Mouse (Mus musculus): Measurements from ENCODE around the gene Vmn1r90.
"Not testable (repeated sequence)": the region's sequence is repeated elsewhere in the genome, so short reads cannot be mapped to it uniquely, and the experiment has no call there.

The Vmn1r90 gene

GRCm38 (mm10) chr7:14563406-14563805 is at the start of gene Vmn1r90:
Gene Vmn1r90, minus strand, starts transcription at chr7:14563506.
- in situ Hi-C loops (cut with MboI, MseI): no loop called here

DNA sequence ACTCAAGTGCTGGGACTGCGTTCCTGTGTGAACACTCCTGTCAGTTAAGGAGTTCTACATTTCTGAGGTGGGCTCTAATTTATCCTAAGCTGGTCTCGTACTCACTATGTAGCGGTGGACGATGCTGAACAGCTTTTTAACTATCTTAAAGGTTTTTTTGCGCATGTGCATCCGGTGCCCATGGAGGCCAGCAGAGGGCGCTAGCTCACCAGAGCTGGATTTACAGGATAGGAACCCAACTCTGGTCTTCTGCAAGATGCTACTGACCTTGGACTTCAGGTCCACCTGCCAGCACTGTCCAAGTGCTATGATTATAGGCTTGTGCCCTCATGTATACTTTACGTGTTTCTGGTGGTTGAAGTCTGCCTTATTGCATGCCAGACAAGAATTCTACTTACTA is 29.7 kb upstream of the Vmn1r90 start:
- in situ Hi-C loops (cut with MboI, MseI): not testable (repeated sequence)

GRCm38 (mm10) chr7:14552284-14552683 is 11.0 kb downstream of the Vmn1r90 start:
- in situ Hi-C loops (cut with MboI, MseI): no loop called here

DNA sequence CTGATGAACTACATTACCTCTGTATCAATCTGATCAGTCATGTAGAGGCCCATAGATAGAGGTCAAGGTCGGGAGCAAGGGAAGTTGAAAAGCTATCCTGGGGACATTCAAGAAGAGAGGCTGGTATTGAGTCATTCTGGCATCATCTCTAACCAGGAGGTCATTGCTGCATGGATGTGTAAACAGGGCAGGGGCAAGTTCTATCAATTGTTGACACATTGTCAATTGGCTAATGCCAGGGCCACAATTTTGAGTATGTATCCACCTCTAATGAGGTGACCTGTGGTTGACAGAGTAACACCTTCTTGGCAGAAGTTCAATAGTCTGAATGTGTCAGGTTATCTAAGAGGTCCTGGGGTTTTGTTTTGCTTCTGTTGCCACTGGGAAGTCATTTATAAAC is 38.0 kb downstream of the Vmn1r90 start:
- in situ Hi-C loops (cut with MboI, MseI): loop anchor here in 1 of 2 experiments (10.0 kb wide), 1 partner anchor 380 kb away; no protein-coding TSS in a partner anchor

GRCm38 (mm10) chr7:14522636-14523035 is 40.7 kb downstream of the Vmn1r90 start:
- in situ Hi-C loops (cut with MboI, MseI): loop anchor here in 1 of 2 experiments (10.0 kb wide), 1 partner anchor 382 kb away; no protein-coding TSS in a partner anchor

GRCm38 (mm10) chr7:14518301-14518700 is 45.0 kb downstream of the Vmn1r90 start:
- in situ Hi-C loops (cut with MboI, MseI): no loop called here
